Mouse (Mus musculus) intestine, embryonic 15.5 days (tissue): Measurements from ENCODE around the gene Camk2b. TPM values are rescaled to one million over a fixed set of nuclear protein-coding genes. Genes with fewer than 3 reads are reported as not detected.
"Not testable (repeated sequence)": the region's sequence is repeated elsewhere in the genome, so short reads cannot be mapped to it uniquely, and the experiment has no call there.

Source experiments
- ATAC-seq: fragments of 200-750 bp; cut with Nextera tagmentation; 2 replicates; pipeline ENCODE4 v1.8.0; 2017; ENCODE audit warnings: moderate TSS enrichment, moderate library complexity
- H3K27ac ChIP-seq: fragments of 300-500 bp; sonication (generic); 2 replicates; pipeline ENCODE4 v1.5.1; 2015; ENCODE audit warnings: mild to moderate bottlenecking, inconsistent platforms
- H3K27me3 ChIP-seq: fragments of 300-500 bp; sonication (generic); replicated peaks from 2 replicates; pipeline ENCODE4 v1.6.1; 2015; ENCODE audit warnings: inconsistent platforms
- H3K36me3 ChIP-seq: fragments of 300-500 bp; sonication (generic); 2 replicates; pipeline ENCODE4 v1.6.1; 2015; ENCODE audit warnings: inconsistent platforms
- H3K4me1 ChIP-seq: fragments of 300-500 bp; sonication (generic); replicated peaks from 2 replicates; pipeline ENCODE4 v1.6.1; 2015; ENCODE audit warnings: inconsistent platforms
- H3K4me2 ChIP-seq: fragments of 300-500 bp; sonication (generic); replicated peaks from 2 replicates; pipeline ENCODE4 v1.6.1; 2015; ENCODE audit warnings: mild to moderate bottlenecking, inconsistent platforms
- H3K4me3 ChIP-seq: fragments of 300-500 bp; sonication (generic); replicated peaks from 2 replicates; pipeline ENCODE4 v1.5.1; 2015; ENCODE audit warnings: inconsistent platforms
- H3K9ac ChIP-seq: fragments of 300-500 bp; sonication (generic); 2 replicates; pipeline ENCODE4 v1.6.1; 2015; ENCODE audit warnings: inconsistent platforms
- H3K9me3 ChIP-seq: fragments of 300-500 bp; sonication (generic); 2 replicates; pipeline ENCODE4 v1.6.1; 2016; ENCODE audit warnings: inconsistent platforms
- WGBS: fragments of 180-500 bp; shearing (Covaris S2); methylation state at CpG from one replicate; pipeline ENCODE4 v1.1.7; 2015; 5-methylcytosine and 5-hydroxymethylcytosine counted together
- polyA plus RNA-seq: library from polyadenylated mRNA; unstranded; fragments of >200 nt; fragmentation: Nextera tagmentation; extraction: Ambion mirVana; gene quantifications from 2 replicates; pipeline ENCODE4 v1.2.1, GENCODE M21; 2015

Gene Camk2b
- polyA plus RNA-seq, 1 experiment from 2014 or later: 5.3 TPM

DNA sequence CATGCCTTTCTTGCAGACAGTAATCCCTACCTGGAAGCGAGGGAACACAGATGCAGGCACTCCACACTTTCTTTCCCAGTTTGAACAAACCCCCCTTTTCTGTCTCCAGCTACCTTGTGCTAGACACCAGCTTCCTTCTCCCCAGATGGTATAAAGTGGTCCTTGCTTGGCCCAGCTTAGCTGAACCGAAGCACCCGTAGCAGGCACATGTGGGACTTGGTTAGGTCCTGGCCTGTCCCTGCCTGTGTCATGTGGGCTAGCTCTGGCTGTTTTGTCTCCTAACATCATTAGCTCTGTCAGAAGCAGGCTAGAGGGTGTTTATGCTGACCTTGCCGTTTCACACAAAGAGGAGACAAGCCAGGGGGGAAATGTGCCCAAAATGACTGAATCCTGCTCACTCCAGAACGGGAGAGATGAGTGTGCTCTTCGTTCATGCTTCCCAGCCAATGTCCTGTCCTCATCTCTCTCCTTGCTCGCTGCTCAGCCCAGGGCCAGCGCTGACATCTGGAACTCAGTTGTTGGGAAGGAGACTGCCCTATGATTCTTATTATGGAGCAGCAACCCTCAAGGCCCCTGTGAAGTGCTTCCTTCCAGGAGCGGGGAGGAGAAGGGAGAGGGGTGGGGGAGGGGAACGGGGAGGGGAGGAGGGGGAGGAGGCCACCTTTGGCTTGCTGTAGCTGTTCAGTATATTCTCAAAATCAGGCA is 117.5 kb downstream of the Camk2b start:
- no peak overlapping the region for H3K9ac ChIP-seq
- no peak for ATAC-seq
- no peak overlapping the region for H3K4me2 ChIP-seq
- no peaks in the 10 kb centered on the region for H3K27me3 ChIP-seq
- H3K4me3 ChIP-seq: no peak overlapping the region
- H3K27ac ChIP-seq: no peak overlapping the region
- H3K4me1 ChIP-seq: peaks cover 4% of the 10 kb centered on the region
- no peaks in the 10 kb centered on the region for H3K9me3 ChIP-seq
- 47% methylated on average over 10 of the region's 10 CpGs for WGBS
- no peaks in the 10 kb centered on the region for H3K36me3 ChIP-seq

GRCm38 (mm10) chr11:5947796-5948195 is 118.4 kb downstream of the Camk2b start:
- Histone ChIP-seq H3K9me3 (no peaks in the 10 kb centered on the region), H3K27ac (no peak overlapping the region), H3K27me3 (no peaks in the 10 kb centered on the region), H3K4me3 (no peak overlapping the region), H3K4me2 (no peak overlapping the region), H3K9ac (no peak overlapping the region), H3K36me3 (no peaks in the 10 kb centered on the region), H3K4me1 (peaks cover 4% of the 10 kb centered on the region)
- 37% methylated on average over 4 of the region's 4 CpGs for WGBS
- no peak for ATAC-seq

GRCm38 (mm10) chr11:5945096-5945495 is 121.1 kb downstream of the Camk2b start:
- no peak for ATAC-seq
- H3K9ac ChIP-seq: no peak overlapping the region
- no peak overlapping the region for H3K4me3 ChIP-seq
- H3K4me1 ChIP-seq: peaks cover 4% of the 10 kb centered on the region
- WGBS: 80% methylated on average over 2 of the region's 2 CpGs
- H3K9me3 ChIP-seq: no peaks in the 10 kb centered on the region
- H3K4me2 ChIP-seq: no peak overlapping the region
- no peak overlapping the region for H3K27ac ChIP-seq
- H3K27me3 ChIP-seq: no peaks in the 10 kb centered on the region
- no peaks in the 10 kb centered on the region for H3K36me3 ChIP-seq

GRCm38 (mm10) chr11:5942966-5943365 is 123.2 kb downstream of the Camk2b start:
- WGBS: 67% methylated on average over 6 of the region's 6 CpGs
- no peak for ATAC-seq
- Histone ChIP-seq H3K9me3 (no peaks in the 10 kb centered on the region), H3K36me3 (no peaks in the 10 kb centered on the region), H3K4me1 (no peaks in the 10 kb centered on the region), H3K27me3 (no peaks in the 10 kb centered on the region), H3K9ac (no peak overlapping the region), H3K4me3 (no peak overlapping the region), H3K27ac (no peak overlapping the region), H3K4me2 (no peak overlapping the region)

- WGBS: 93% methylated on average over 11 of the region's 11 CpGs
Measured at GRCm38 (mm10) chr11:5934531-5934930, 131.6 kb downstream of the Camk2b start.

GRCm38 (mm10) chr11:5931947-5932346 is 134.2 kb downstream of the Camk2b start:
- H3K4me1 ChIP-seq, ATAC-seq, H3K27me3 ChIP-seq, H3K4me2 ChIP-seq, H3K9ac ChIP-seq, H3K36me3 ChIP-seq, H3K27ac ChIP-seq, H3K4me3 ChIP-seq, H3K9me3 ChIP-seq: not testable (repeated sequence)
- WGBS: 88% methylated on average over 6 of the region's 6 CpGs

More at GRCm38 (mm10) chr11:5934531-5934930, 131.6 kb downstream of the Camk2b start:
- H3K27ac ChIP-seq, H3K9ac ChIP-seq, H3K36me3 ChIP-seq, ATAC-seq, H3K4me1 ChIP-seq, H3K27me3 ChIP-seq, H3K4me3 ChIP-seq, H3K9me3 ChIP-seq, H3K4me2 ChIP-seq: not testable (repeated sequence)

DNA sequence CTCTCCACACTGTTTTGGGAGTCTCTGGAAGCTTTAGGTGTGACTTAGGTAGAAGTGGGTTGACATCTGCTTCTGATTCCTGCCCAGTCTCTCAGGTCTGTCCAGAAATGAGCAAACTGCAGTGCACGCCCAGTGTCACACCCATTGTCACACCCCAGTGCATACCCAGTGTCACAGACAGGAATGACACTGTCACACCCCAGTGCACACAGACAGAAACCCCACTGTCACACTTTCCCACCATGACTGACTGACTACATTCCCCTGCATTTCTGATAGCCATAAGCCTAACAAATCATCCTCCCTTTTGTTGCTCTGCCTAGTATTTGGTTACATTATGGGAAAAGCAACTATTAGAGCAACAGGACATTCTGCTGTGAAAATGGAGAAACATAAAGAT is 135.6 kb downstream of the Camk2b start:
- Histone ChIP-seq H3K27me3 (no peaks in the 10 kb centered on the region), H3K9ac (no peak overlapping the region), H3K36me3 (no peaks in the 10 kb centered on the region), H3K4me1 (no peaks in the 10 kb centered on the region), H3K9me3 (no peaks in the 10 kb centered on the region), H3K27ac (no peak overlapping the region), H3K4me3 (no peak overlapping the region), H3K4me2 (no peak overlapping the region)
- ATAC-seq: no peak
- 77% methylated on average over 1 of the region's 1 CpGs for WGBS

- no peaks in the 10 kb centered on the region for H3K4me1 ChIP-seq
- no peaks in the 10 kb centered on the region for H3K36me3 ChIP-seq
- 76% methylated on average over 3 of the region's 3 CpGs for WGBS
- H3K27ac ChIP-seq: no peak overlapping the region
- no peak for ATAC-seq
- no peak overlapping the region for H3K4me2 ChIP-seq
- H3K9me3 ChIP-seq: no peaks in the 10 kb centered on the region
- no peak overlapping the region for H3K9ac ChIP-seq
- no peak overlapping the region for H3K4me3 ChIP-seq
- no peaks in the 10 kb centered on the region for H3K27me3 ChIP-seq
Measured at GRCm38 (mm10) chr11:5926696-5927220, 139.4 kb downstream of the Camk2b start.

DNA sequence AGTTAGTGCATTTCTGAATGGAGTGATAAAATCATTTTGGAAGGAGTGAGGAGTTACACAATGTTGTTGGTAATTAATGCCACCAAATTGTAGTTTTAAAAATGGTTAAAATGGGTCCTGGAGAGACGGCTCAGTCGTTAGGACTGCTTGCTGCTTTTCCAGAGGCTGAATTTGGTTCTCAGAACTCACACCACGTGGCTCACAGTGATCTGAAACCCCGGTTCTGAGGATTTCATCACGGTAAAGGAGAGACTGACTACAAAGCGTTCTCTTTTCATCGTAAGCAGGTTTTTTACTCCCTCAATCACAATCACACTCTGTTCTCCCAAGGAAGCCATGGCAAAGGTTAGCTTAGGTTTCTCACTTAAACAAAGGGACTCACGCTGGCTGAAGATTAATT is 141.5 kb downstream of the Camk2b start:
- H3K9ac ChIP-seq: no peak overlapping the region
- no peaks in the 10 kb centered on the region for H3K36me3 ChIP-seq
- WGBS: 66% methylated on average over 8 of the region's 8 CpGs
- H3K27ac ChIP-seq: no peak overlapping the region
- no peak overlapping the region for H3K4me2 ChIP-seq
- H3K27me3 ChIP-seq: no peaks in the 10 kb centered on the region
- H3K9me3 ChIP-seq: no peaks in the 10 kb centered on the region
- no peak overlapping the region for H3K4me3 ChIP-seq
- ATAC-seq: no peak
- no peaks in the 10 kb centered on the region for H3K4me1 ChIP-seq

GRCm38 (mm10) chr11:5920323-5920960 is 145.7 kb downstream of the Camk2b start:
- Histone ChIP-seq H3K9me3 (no peaks in the 10 kb centered on the region), H3K36me3 (no peaks in the 10 kb centered on the region), H3K4me3 (no peak overlapping the region), H3K27me3 (no peaks in the 10 kb centered on the region), H3K27ac (no peak overlapping the region), H3K4me1 (no peaks in the 10 kb centered on the region), H3K9ac (no peak overlapping the region), H3K4me2 (peak overlapping the region; percentile 28)
- ATAC-seq: peak; percentile 51; the same call in 1 of the 2 replicates
- 34% methylated on average over 17 of the region's 17 CpGs for WGBS
